Mouse (Mus musculus) ES-Bruce4 (cell line): ENCODE measurements at regions not wholly inside any gene's neighbourhood (a gene's known extent, or its start where the extent isn't known, plus 50 kb on each side); places are given as distances from the start of the nearest gene placed in this dataset.

Experiments
- H3K27ac ChIP-seq: 2 replicates; pipeline ENCODE4 v1.5.1; 2012; ENCODE audit warnings: low read length, inconsistent platforms; ENCODE audit not compliant: insufficient read depth
- H3K27me3 ChIP-seq: 2 replicates; pipeline ENCODE4 v1.6.1; 2012; ENCODE audit warnings: mild to moderate bottlenecking, low read length, inconsistent platforms; ENCODE audit not compliant: control insufficient read depth, poor library complexity, insufficient read depth, severe bottlenecking
- H3K36me3 ChIP-seq: 2 replicates; pipeline ENCODE4 v1.6.1; 2012; ENCODE audit warnings: inconsistent platforms, mild to moderate bottlenecking, low read length, moderate library complexity; ENCODE audit not compliant: control insufficient read depth, poor library complexity, insufficient read depth, severe bottlenecking
- H3K4me1 ChIP-seq: one replicate; pipeline ENCODE4 v1.8.1; 2011; ENCODE audit warnings: low read length; ENCODE audit not compliant: control insufficient read depth, insufficient read depth
- H3K4me3 ChIP-seq: 2 replicates; pipeline ENCODE4 v1.5.1; 2011; ENCODE audit warnings: low read depth, mild to moderate bottlenecking, low read length
- H3K9ac ChIP-seq: 2 replicates; pipeline ENCODE4 v1.6.1; 2012; ENCODE audit warnings: low read depth, mild to moderate bottlenecking, inconsistent platforms; ENCODE audit not compliant: poor library complexity, severe bottlenecking
- H3K9me3 ChIP-seq: replicated peaks from 2 replicates; pipeline ENCODE4 v1.6.1; 2012; ENCODE audit warnings: mild to moderate bottlenecking, low read length, inconsistent platforms; ENCODE audit not compliant: control insufficient read depth, poor library complexity, insufficient read depth, severe bottlenecking
- CTCF ChIP-seq: IDR thresholded peaks from one replicate; pipeline ENCODE4 v1.8.1; 2011; ENCODE audit warnings: low read depth, low read length
- EP300 ChIP-seq: IDR thresholded peaks from 2 replicates; pipeline ENCODE4 v1.6.1; 2011; ENCODE audit warnings: low read depth, low read length; ENCODE audit not compliant: insufficient read depth
- POLR2A ChIP-seq: IDR thresholded peaks from one replicate; pipeline ENCODE4 v1.8.1; 2011; ENCODE audit warnings: low read length; ENCODE audit not compliant: insufficient read depth

DNA sequence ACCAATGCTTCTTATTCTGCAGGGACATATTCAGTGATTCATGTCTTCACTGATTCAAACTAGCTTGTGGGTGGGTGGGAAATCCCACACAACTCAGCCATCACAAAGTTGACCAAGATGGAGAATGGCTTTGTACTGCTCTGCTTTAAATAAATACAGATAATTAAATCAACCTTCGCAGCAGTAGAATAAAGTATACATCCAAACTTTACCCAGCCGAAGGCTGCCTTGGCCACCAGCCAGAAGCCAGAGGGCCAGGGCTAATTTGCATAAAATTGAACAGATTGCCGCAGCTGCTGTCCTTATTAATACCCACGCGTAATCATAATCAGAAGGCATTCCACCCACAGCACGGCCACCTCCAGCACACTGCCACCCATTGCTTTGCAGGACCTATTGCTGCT is 623.8 kb upstream of the Fam241a start:
- H3K4me1 ChIP-seq: no peaks in the 10 kb centered on the region
- no peaks in the 10 kb centered on the region for H3K9me3 ChIP-seq
- H3K27me3 ChIP-seq: no peaks in the 10 kb centered on the region
- H3K4me3 ChIP-seq: no peak overlapping the region
- no peaks in the 10 kb centered on the region for H3K36me3 ChIP-seq
- H3K27ac ChIP-seq: no peak overlapping the region
- no peak for TF ChIP-seq CTCF
- no peak for TF ChIP-seq POLR2A
- no peak for TF ChIP-seq EP300
- H3K9ac ChIP-seq: no peak overlapping the region

DNA sequence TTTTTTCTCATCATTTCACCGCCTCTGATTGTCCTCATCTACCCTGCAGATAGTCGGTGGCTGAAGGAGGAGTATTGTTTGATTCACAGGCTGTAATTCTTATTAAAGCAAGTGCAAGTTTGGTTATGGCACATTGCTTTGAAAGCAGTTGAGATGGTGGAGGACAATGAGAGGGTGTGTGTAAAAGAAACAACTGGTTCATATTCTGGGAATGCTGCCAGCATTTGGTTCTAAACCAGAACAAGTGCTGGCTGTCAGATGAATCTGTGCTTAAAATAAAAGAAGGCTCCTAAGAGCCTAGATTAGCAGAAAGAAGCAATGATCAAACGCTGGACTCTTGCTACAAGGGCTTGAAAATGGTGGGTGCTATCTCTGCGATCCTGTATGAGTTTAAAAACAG is 622.7 kb upstream of the Fam241a start:
- TF ChIP-seq CTCF: no peak
- Histone ChIP-seq H3K9me3 (no peaks in the 10 kb centered on the region), H3K4me3 (no peak overlapping the region)

DNA sequence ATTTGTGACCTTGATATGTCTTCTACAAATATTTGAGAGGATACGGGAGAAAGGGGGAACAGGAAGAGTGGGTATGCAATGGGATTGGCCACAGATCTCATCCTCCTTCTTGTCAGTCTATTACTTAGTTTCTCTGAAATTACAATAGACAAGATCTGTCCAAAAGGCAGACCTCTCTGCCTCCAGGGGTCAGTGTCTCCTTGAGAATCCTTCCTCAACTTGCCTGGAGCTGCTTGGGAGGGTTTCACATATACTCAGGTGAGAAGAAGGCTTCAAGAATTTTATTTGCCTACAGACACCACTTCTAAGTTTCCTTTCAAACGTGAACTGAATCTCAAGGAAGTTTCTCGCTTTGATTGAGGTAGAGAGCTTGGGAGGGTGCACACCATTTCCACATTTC is 575.0 kb upstream of the Fam241a start:
- Histone ChIP-seq H3K9me3 (no peaks in the 10 kb centered on the region), H3K36me3 (no peaks in the 10 kb centered on the region), H3K27ac (no peak overlapping the region), H3K4me3 (no peak overlapping the region), H3K9ac (no peak overlapping the region), H3K4me1 (no peaks in the 10 kb centered on the region), H3K27me3 (no peaks in the 10 kb centered on the region)
- TF ChIP-seq EP300 (no peak), CTCF (no peak), POLR2A (no peak)

More for the DNA sequence above, 622.7 kb upstream of the Fam241a start:
- H3K36me3 ChIP-seq: no peaks in the 10 kb centered on the region
- no peaks in the 10 kb centered on the region for H3K4me1 ChIP-seq
- no peaks in the 10 kb centered on the region for H3K27me3 ChIP-seq
- H3K27ac ChIP-seq: no peak overlapping the region
- no peak overlapping the region for H3K9ac ChIP-seq

DNA sequence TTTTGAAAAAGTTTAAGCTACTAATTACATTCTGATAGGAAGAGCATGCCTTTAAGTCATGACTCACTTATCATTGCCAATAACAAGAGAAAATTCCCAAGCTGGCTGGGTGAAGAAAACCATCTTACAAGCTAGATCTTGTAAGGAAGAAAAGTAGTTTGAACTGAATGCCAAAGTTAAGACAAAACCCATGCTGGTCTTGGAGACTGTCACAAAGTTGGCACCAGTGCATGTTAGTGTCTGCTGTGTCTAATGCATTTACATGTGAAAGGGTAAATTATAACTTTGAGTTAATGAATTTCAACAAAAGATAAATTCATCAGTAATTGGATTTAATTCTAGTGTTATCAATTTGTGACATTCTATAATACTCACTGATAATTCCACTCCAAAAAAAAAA is 533.6 kb upstream of the Fam241a start:
- H3K9me3 ChIP-seq: no peaks in the 10 kb centered on the region
- H3K27me3 ChIP-seq: no peaks in the 10 kb centered on the region
- TF ChIP-seq CTCF (no peak), EP300 (no peak), POLR2A (no peak)

DNA sequence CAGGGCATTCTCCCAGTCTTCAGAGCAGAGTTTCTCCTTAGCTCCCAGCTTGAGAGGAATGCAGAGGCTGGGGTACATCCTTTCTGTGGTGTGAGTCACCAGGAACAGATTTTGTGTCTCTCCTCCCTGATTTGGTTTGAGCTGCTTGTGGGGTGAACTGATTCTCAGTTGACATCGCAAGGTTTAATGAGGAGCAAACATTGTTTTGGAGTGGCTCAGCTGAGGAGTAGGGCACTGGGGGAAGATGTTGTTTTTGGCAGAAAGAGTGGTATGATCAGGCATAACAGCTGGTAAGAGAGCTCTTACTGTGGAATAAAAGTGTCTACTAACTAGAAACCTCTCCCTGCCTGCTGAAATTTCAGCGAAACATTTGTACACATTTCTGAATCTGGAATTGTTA is 519.4 kb upstream of the Fam241a start:
- Histone ChIP-seq H3K36me3 (no peaks in the 10 kb centered on the region), H3K27ac (no peak overlapping the region), H3K27me3 (no peaks in the 10 kb centered on the region; the same call in 1 of the 2 replicates), H3K4me1 (no peaks in the 10 kb centered on the region), H3K9me3 (peaks cover 3% of the 10 kb centered on the region; the same call in 1 of the 2 replicates), H3K4me3 (no peak overlapping the region), H3K9ac (no peak overlapping the region)
- no peak for TF ChIP-seq CTCF
- no peak for TF ChIP-seq EP300
- no peak for TF ChIP-seq POLR2A

More for the DNA sequence above, 533.6 kb upstream of the Fam241a start:
- Histone ChIP-seq H3K4me1 (no peaks in the 10 kb centered on the region), H3K9ac (no peak overlapping the region), H3K27ac (no peak overlapping the region), H3K4me3 (no peak overlapping the region), H3K36me3 (no peaks in the 10 kb centered on the region)

DNA sequence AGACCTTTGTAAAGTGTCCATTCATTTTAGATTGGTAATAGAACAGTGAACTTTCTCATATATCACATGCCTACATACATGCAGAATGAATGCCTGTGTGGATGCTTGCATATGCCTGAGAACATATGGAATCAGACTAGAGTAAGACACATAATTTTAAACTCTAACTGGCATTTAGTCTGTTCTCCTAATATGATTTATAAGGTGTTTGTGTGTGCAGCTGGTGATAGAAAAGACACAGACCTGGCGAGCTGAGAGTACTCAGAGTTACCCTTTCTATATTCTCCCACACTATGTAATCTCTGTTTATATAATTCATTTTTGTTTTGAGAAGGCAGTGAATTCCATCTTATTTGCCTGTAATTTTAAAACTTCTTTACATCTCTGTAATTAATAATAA is 517.4 kb upstream of the Fam241a start:
- Histone ChIP-seq H3K9ac (no peak overlapping the region), H3K4me3 (no peak overlapping the region), H3K9me3 (peaks cover 3% of the 10 kb centered on the region), H3K27me3 (no peaks in the 10 kb centered on the region; the same call in 1 of the 2 replicates), H3K4me1 (no peaks in the 10 kb centered on the region), H3K27ac (no peak overlapping the region), H3K36me3 (no peaks in the 10 kb centered on the region)
- TF ChIP-seq POLR2A (no peak), CTCF (no peak), EP300 (no peak)
